ENCODE assay signal across 10 mouse cellular contexts in genomic region chr2:32235433-32235832, GRCm38 (mm10). TPM values are rescaled to one million over a fixed set of nuclear protein-coding genes. Genes with fewer than 3 reads are reported as not detected.
DNase-seq lines count a peak whose midpoint lies in the region; ATAC-seq lines count a peak whose summit lies in the region.
"Had no signal": no experiment of that assay in that cellular context is flagged by ENCODE, and none has a peak within 500 bp of the region (broad histone marks: within the 10 kb centered on the region; RNA-seq: fewer than 3 reads in every experiment).

No protein-coding gene starts in this region.

- H3K4me2 ChIP-seq in kidney, embryonic 16.5 days (replicated peaks; ENCODE audit: low read depth, low read length): peak overlapping the region; percentile 76

- H3K9me3 ChIP-seq in kidney, embryonic 16.5 days (ENCODE audit: low read length): no peaks in the 10 kb centered on the region

- no peak for DNase-seq in kidney, postnatal 36 days
- peak; percentile 43 for DNase-seq in induced T-regulatory cell, adult 2 months (ENCODE audit: low read depth)
- peak; percentile 38 for DNase-seq in naive thymus-derived CD4-positive, alpha-beta T cell, adult 2 months (ENCODE audit: low read depth)
- no peak for DNase-seq in left cerebral cortex, adult 18-20 months (ENCODE audit: low spot score in 2 of 2)
- no peak for DNase-seq in left cerebral cortex, adult 9 months (ENCODE audit: low spot score in 2 of 2)
- DNase-seq: adrenal gland, adult 8-10 months; kidney, postnatal 4 days had no signal

- H3K9ac ChIP-seq in kidney, embryonic 16.5 days (replicated peaks; ENCODE audit: low read length): peak overlapping the region; percentile 79

- H3K27ac ChIP-seq in kidney, embryonic 16.5 days (ENCODE audit: low read length): peak overlapping the region; percentile 95
- no peak overlapping the region for H3K27ac ChIP-seq in brown adipose tissue, adult 24 weeks (replicated peaks; ENCODE audit: low read depth, low read length)

- H3K27me3 ChIP-seq in kidney, embryonic 16.5 days (ENCODE audit: insufficient read depth, low read length): no peaks in the 10 kb centered on the region

- 29% methylated on average over 7 of the region's 7 CpGs for WGBS in kidney, embryonic 16.5 days

- H3K36me3 ChIP-seq in kidney, embryonic 16.5 days (ENCODE audit: insufficient read depth, low read length): peaks cover 28% of the 10 kb centered on the region

- H3K4me3 ChIP-seq in kidney, embryonic 16.5 days (ENCODE audit: low read length): peak overlapping the region; percentile 82
- peak overlapping the region; percentile 76 for H3K4me3 ChIP-seq in brown adipose tissue, adult 24 weeks (ENCODE audit: insufficient read depth, low read depth, low read length)

- no peak for ATAC-seq in kidney, embryonic 16.5 days (ENCODE audit: low FRiP score, low TSS enrichment)
- ATAC-seq in erythroid progenitor cell, adult 5-6 weeks (replicated peaks; ENCODE audit: low FRiP score, poor library complexity, severe bottlenecking): no peak

- H3K4me1 ChIP-seq in kidney, embryonic 16.5 days (ENCODE audit: insufficient read depth, low read length): peaks cover 22% of the 10 kb centered on the region
- H3K4me1 ChIP-seq in brown adipose tissue, adult 24 weeks (ENCODE audit: control insufficient read depth, insufficient read depth, insufficient read length, low read length): peaks cover 7% of the 10 kb centered on the region; the same call in 1 of the 2 replicates

RNA-seq across cellular contexts. Expression of gene Pomt1, which starts 1.0 kb away (rescaled TPM):
- 31.6 and 32.9 TPM in 2 replicates for polyA plus RNA-seq in kidney, embryonic 16.5 days (2015; fragmentation: Nextera tagmentation; extraction: Ambion mirVana)
- polyA plus RNA-seq in brown adipose tissue, adult 24 weeks (2012; ENCODE audit: insufficient read depth, insufficient read length, missing spikeins): 23.7 and 25.1 TPM in 2 replicates
- total RNA-seq in left cerebral cortex, adult 18-20 months (2021): 10 to 100 TPM; 19.3 to 23.5 TPM
- total RNA-seq in erythroid progenitor cell, adult 5-6 weeks (2015; ENCODE audit: low replicate concordance): 14.1 and 23.1 TPM in 2 replicates
- 18.0 and 36.3 TPM in 2 replicates for total RNA-seq in erythroid progenitor cell, adult 5-6 weeks (2017; ENCODE audit: low replicate concordance)

RNA-seq across cellular contexts. Expression of gene Uck1, which starts 24.5 kb away (rescaled TPM):
- polyA plus RNA-seq in kidney, embryonic 16.5 days (2015; fragmentation: Nextera tagmentation; extraction: Ambion mirVana): 88.5 and 92.0 TPM in 2 replicates
- 292 and 332 TPM in 2 replicates for polyA plus RNA-seq in brown adipose tissue, adult 24 weeks (2012; ENCODE audit: insufficient read depth, insufficient read length, missing spikeins)
- 10 to 100 TPM; 49.6 to 53.6 TPM for total RNA-seq in left cerebral cortex, adult 18-20 months (2021)
- total RNA-seq in erythroid progenitor cell, adult 5-6 weeks (2015; ENCODE audit: low replicate concordance): 7.5 and 11.5 TPM in 2 replicates
- total RNA-seq in erythroid progenitor cell, adult 5-6 weeks (2017; ENCODE audit: low replicate concordance): 20.4 and 20.9 TPM in 2 replicates

RNA-seq across cellular contexts. Expression of gene Golga2, which starts 51.8 kb away (rescaled TPM):
- polyA plus RNA-seq in kidney, embryonic 16.5 days (2015; fragmentation: Nextera tagmentation; extraction: Ambion mirVana): 26.6 and 28.0 TPM in 2 replicates
- 51.9 and 57.6 TPM in 2 replicates for polyA plus RNA-seq in brown adipose tissue, adult 24 weeks (2012; ENCODE audit: insufficient read depth, insufficient read length, missing spikeins)
- 10 to 100 TPM; 84.2 to 88.5 TPM for total RNA-seq in left cerebral cortex, adult 18-20 months (2021)
- total RNA-seq in erythroid progenitor cell, adult 5-6 weeks (2015; ENCODE audit: low replicate concordance): 32.7 and 43.2 TPM in 2 replicates
- 39.0 and 62.4 TPM in 2 replicates for total RNA-seq in erythroid progenitor cell, adult 5-6 weeks (2017; ENCODE audit: low replicate concordance)

RNA-seq across cellular contexts. Expression of gene Swi5, which starts 52.4 kb away (rescaled TPM):
- 407 and 433 TPM in 2 replicates for polyA plus RNA-seq in kidney, embryonic 16.5 days (2015; fragmentation: Nextera tagmentation; extraction: Ambion mirVana)
- 679 and 786 TPM in 2 replicates for polyA plus RNA-seq in brown adipose tissue, adult 24 weeks (2012; ENCODE audit: insufficient read depth, insufficient read length, missing spikeins)
- 100 to 1,000 TPM; 205 to 210 TPM for total RNA-seq in left cerebral cortex, adult 18-20 months (2021)
- total RNA-seq in erythroid progenitor cell, adult 5-6 weeks (2015; ENCODE audit: low replicate concordance): 49.4 and 68.7 TPM in 2 replicates
- 77.7 and 95.8 TPM in 2 replicates for total RNA-seq in erythroid progenitor cell, adult 5-6 weeks (2017; ENCODE audit: low replicate concordance)

Comparison
In these comparisons a context has a peak if more than half of its experiments do, and no peak if none do; other contexts are left out.
1. DNase-seq: peak in induced T-regulatory cell, adult 2 months (single experiment) and naive thymus-derived CD4-positive, alpha-beta T cell, adult 2 months (single experiment); none in kidney, postnatal 36 days (0 of 2), left cerebral cortex, adult 18-20 months (0 of 2) and left cerebral cortex, adult 9 months (0 of 2).